Mouse (Mus musculus): ENCODE measurements around the gene Smad5. TPM values are rescaled to one million over a fixed set of nuclear protein-coding genes. Genes with fewer than 3 reads are reported as not detected.

Smad5 gene
- polyA plus RNA-seq, 1 experiment from 2014 or later: 32.0 TPM

DNA sequence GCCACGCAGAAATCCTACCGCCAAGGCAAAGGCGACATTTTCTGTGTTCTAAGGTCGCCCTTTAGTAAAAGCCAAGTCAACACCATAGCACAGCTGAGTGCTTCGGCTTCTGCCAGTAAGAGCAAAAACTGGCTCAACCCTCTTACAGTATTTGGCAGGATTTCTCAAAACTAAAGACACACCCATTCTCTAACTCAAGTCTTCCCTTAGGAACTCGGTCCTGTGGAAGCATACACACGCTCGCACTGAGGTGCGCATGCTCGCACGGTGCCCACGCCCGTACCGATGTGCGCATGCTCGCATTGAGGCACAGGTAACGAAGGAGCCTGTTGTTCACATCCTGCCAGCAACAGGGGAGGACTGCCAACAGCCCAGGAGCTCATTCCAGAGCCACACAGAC is 20.5 kb upstream of the Smad5 start:
- Histone ChIP-seq H3K9me3 (replicated peaks) (no peaks in the 10 kb centered on the region), H3K9ac (0 out of 2 replicates have a peak overlapping the region, but pooled peaks have one; percentile 12), H3K27ac (no peak overlapping the region; the same call in 1 of the 2 replicates), H3K4me3 (no peak overlapping the region), H3K27me3 (no peaks in the 10 kb centered on the region), H3K4me1 (peaks cover 23% of the 10 kb centered on the region; the same call in 1 of the 2 replicates), H3K4me2 (no peak overlapping the region), H3K36me3 (ENCODE audit: poor library complexity, severe bottlenecking) (no peaks in the 10 kb centered on the region)
- WGBS: 88% methylated on average over 17 of the region's 17 CpGs
- no peak for ATAC-seq

- H3K4me1 ChIP-seq: peaks cover 20% of the 10 kb centered on the region; the same call in 1 of the 2 replicates
- H3K27me3 ChIP-seq: no peaks in the 10 kb centered on the region
- WGBS: 83% methylated on average over 7 of the region's 7 CpGs
- H3K9ac ChIP-seq: no peak overlapping the region
- no peaks in the 10 kb centered on the region for H3K36me3 ChIP-seq (ENCODE audit: poor library complexity, severe bottlenecking)
- no peak for ATAC-seq
- no peak overlapping the region for H3K27ac ChIP-seq
- no peaks in the 10 kb centered on the region for H3K9me3 ChIP-seq (replicated peaks)
- no peak overlapping the region for H3K4me2 ChIP-seq
- no peak overlapping the region for H3K4me3 ChIP-seq
Observed at GRCm38 (mm10) chr13:56683306-56683705, 19.5 kb upstream of the Smad5 start.

- Histone ChIP-seq H3K4me2 (no peak overlapping the region), H3K9ac (no peak overlapping the region), H3K4me1 (peaks cover 8% of the 10 kb centered on the region), H3K4me3 (no peak overlapping the region), H3K36me3 (ENCODE audit: poor library complexity, severe bottlenecking) (no peaks in the 10 kb centered on the region), H3K27me3 (0 out of 2 replicates have a peak, but pooled peaks cover 3% of the 10 kb centered on the region), H3K9me3 (replicated peaks) (no peaks in the 10 kb centered on the region), H3K27ac (no peak overlapping the region)
- 71% methylated on average over 7 of the region's 7 CpGs for WGBS
- no peak for ATAC-seq
Observed at GRCm38 (mm10) chr13:56692011-56692410, 10.8 kb upstream of the Smad5 start.

DNA sequence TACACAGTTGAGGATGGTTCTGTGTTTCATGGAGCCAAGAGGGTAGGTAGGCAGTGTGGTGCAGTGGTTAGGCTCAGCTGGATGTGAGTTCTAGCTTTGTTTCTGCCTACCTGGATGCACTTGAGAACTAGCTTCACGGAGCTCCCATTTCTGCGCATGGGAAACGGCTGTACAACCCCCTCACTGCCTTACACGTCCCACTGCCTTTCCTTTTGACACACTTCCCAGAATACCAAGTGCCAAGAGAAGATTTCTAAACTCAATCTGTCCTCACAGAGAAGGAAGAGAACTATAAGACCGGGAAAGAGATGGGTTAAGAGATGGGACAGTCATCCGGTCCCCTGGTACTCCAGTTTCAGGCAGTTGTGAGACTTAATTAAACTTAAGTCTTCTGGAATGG is 10.2 kb upstream of the Smad5 start:
- Histone ChIP-seq H3K36me3 (ENCODE audit: poor library complexity, severe bottlenecking) (no peaks in the 10 kb centered on the region), H3K4me1 (peaks cover 14% of the 10 kb centered on the region), H3K9ac (no peak overlapping the region), H3K4me3 (no peak overlapping the region), H3K27me3 (0 out of 2 replicates have a peak, but pooled peaks cover 4% of the 10 kb centered on the region), H3K9me3 (replicated peaks) (no peaks in the 10 kb centered on the region), H3K27ac (no peak overlapping the region), H3K4me2 (no peak overlapping the region)
- 88% methylated on average over 6 of the region's 6 CpGs for WGBS
- ATAC-seq: no peak

- WGBS: 95% methylated on average over 5 of the region's 5 CpGs
- H3K27ac ChIP-seq: no peak overlapping the region
- H3K4me2 ChIP-seq: no peak overlapping the region
- no peak overlapping the region for H3K9ac ChIP-seq
- H3K4me3 ChIP-seq: no peak overlapping the region
- no peaks in the 10 kb centered on the region for H3K9me3 ChIP-seq (replicated peaks)
- ATAC-seq: no peak
- H3K36me3 ChIP-seq (ENCODE audit: poor library complexity, severe bottlenecking): no peaks in the 10 kb centered on the region
- H3K27me3 ChIP-seq: 0 out of 2 replicates have a peak, but pooled peaks cover 4% of the 10 kb centered on the region
- peaks cover 30% of the 10 kb centered on the region for H3K4me1 ChIP-seq
Observed at GRCm38 (mm10) chr13:56695701-56696100, 7.1 kb upstream of the Smad5 start.

DNA sequence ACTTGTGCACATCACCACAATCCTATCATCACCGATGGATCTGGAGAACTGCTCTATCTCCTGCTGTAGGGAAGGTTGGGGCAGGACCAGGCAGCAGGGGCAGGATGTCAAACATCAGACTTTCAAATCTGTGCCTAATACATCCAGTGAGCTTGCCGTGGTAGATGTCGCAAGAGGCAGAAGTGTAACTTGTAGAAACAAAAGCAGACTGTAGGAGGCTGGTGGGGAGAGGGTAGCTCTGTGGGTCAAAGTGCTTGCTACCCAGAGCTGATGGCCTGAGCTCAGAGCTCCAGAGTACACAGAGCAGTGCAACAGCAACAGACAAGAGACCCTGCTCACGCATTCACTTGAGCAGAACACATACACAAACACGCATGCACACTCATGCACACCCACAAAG is 6.1 kb upstream of the Smad5 start:
- 86% methylated on average over 5 of the region's 5 CpGs for WGBS

DNA sequence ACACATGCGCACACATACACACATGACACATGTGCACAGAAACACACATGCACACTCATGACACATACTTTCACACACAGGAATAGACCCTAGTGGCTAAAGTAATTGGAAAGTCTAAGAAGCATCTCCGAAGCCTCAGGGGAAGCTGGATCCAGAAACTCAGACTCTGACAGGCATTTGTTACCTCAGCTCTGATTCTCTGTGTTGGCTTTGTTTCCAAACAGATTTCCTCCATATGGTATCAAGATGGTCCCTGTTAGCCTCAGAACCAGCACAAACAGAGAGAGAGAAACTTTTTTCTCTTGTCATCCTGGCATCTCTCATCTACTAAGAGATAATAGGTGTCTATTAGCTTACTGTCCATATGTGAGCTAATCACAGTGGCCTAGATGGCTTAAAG is 5.6 kb upstream of the Smad5 start:
- Histone ChIP-seq H3K9ac (no peak overlapping the region), H3K9me3 (replicated peaks) (no peaks in the 10 kb centered on the region), H3K27ac (peak overlapping the region; percentile 73), H3K36me3 (ENCODE audit: poor library complexity, severe bottlenecking) (no peaks in the 10 kb centered on the region), H3K4me3 (no peak overlapping the region), H3K4me1 (peaks cover 30% of the 10 kb centered on the region), H3K4me2 (no peak overlapping the region), H3K27me3 (0 out of 2 replicates have a peak, but pooled peaks cover 4% of the 10 kb centered on the region)
- no peak for ATAC-seq
- WGBS: 93% methylated on average over 2 of the region's 2 CpGs

More for the DNA sequence above, 6.1 kb upstream of the Smad5 start:
- Histone ChIP-seq H3K4me3 (no peak overlapping the region), H3K27ac (0 out of 2 replicates have a peak overlapping the region, but pooled peaks have one; percentile 32), H3K9ac (no peak overlapping the region), H3K9me3 (replicated peaks) (no peaks in the 10 kb centered on the region), H3K4me2 (no peak overlapping the region), H3K27me3 (0 out of 2 replicates have a peak, but pooled peaks cover 4% of the 10 kb centered on the region), H3K36me3 (ENCODE audit: poor library complexity, severe bottlenecking) (no peaks in the 10 kb centered on the region), H3K4me1 (peaks cover 30% of the 10 kb centered on the region)
- no peak for ATAC-seq

- Histone ChIP-seq H3K4me3 (no peak overlapping the region), H3K27me3 (0 out of 2 replicates have a peak, but pooled peaks cover 4% of the 10 kb centered on the region), H3K4me1 (peaks cover 34% of the 10 kb centered on the region), H3K27ac (peak overlapping the region; percentile 73), H3K4me2 (peak overlapping the region; percentile 23), H3K9ac (no peak overlapping the region), H3K36me3 (ENCODE audit: poor library complexity, severe bottlenecking) (no peaks in the 10 kb centered on the region), H3K9me3 (replicated peaks) (no peaks in the 10 kb centered on the region)
- WGBS: 8% methylated on average over 9 of the region's 9 CpGs
- peak; percentile 78 for ATAC-seq
Observed at GRCm38 (mm10) chr13:56698391-56698790, 4.4 kb upstream of the Smad5 start.

DNA sequence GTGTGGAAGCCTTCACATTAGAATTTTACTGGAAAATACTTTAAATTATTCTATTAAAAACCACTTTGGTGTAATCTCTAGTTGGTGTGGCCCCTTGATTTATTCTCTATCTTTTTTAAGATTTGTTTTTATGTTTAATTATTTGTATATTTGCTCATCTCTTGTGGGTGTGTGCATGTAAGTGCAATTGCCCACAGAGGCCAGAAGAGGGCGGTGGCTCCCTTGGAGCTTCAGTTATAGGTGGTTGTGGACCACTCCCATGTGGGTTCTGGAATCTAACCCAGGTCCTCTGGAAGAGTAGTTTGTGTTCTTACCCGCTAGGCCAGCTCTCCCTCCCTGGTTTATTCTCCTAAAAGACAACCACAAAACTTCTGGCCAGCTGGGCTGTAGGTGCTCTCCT is 3.4 kb upstream of the Smad5 start:
- WGBS: 97% methylated on average over 2 of the region's 2 CpGs
- no peak overlapping the region for H3K9ac ChIP-seq
- no peak for ATAC-seq
- H3K27me3 ChIP-seq: 0 out of 2 replicates have a peak, but pooled peaks cover 4% of the 10 kb centered on the region
- H3K27ac ChIP-seq: peak overlapping the region; percentile 73; the same call in 1 of the 2 replicates
- H3K4me2 ChIP-seq: no peak overlapping the region
- no peak overlapping the region for H3K4me3 ChIP-seq
- peaks cover 34% of the 10 kb centered on the region for H3K4me1 ChIP-seq
- no peaks in the 10 kb centered on the region for H3K9me3 ChIP-seq (replicated peaks)
- H3K36me3 ChIP-seq (ENCODE audit: poor library complexity, severe bottlenecking): no peaks in the 10 kb centered on the region

DNA sequence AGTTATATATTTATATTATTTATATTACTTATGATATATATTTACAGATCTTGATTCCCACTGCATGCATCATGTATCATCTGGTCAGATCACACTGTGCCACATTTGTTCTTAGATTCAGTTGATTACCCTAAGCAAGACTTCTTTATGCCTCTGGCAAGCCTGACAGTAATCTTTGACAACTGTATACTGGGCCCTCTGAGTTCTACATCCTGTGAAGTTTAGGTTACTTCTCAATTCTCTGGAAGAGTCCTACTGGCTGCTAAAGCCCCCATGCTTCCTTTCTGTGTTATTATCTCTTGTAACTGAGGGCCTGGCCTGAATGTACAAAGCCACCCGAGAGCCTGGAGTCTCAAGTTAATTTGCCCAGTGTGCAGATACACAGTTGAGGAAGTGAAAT is 1.8 kb upstream of the Smad5 start:
- Histone ChIP-seq H3K9ac (no peak overlapping the region), H3K36me3 (ENCODE audit: poor library complexity, severe bottlenecking) (no peaks in the 10 kb centered on the region), H3K9me3 (replicated peaks) (no peaks in the 10 kb centered on the region), H3K4me1 (peaks cover 50% of the 10 kb centered on the region), H3K27ac (no peak overlapping the region), H3K4me3 (no peak overlapping the region), H3K27me3 (0 out of 2 replicates have a peak, but pooled peaks cover 4% of the 10 kb centered on the region), H3K4me2 (no peak overlapping the region)
- 74% methylated on average over 1 of the region's 1 CpGs for WGBS
- no peak for ATAC-seq

DNA sequence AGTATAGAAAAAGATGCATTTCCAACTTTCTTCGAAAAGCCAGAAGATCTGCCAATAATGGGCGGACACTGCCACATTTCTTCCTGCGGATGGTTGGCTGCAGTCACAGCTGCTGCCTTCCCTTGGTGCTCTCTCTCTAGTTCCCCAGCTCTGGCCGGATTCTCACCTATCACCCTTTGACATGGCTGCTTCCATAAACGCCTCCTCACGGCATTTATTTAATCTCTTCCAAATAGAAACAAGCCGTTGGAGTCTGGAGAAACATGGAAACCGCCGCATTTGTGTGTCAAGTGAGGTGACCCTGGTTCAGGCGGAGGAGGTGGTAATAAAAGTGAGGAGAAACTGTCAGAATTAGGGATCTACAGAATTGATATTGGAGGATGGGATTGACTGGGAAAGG is 886 bp upstream of the Smad5 start:
- no peaks in the 10 kb centered on the region for H3K36me3 ChIP-seq (ENCODE audit: poor library complexity, severe bottlenecking)
- H3K4me1 ChIP-seq: peaks cover 55% of the 10 kb centered on the region
- H3K9me3 ChIP-seq (replicated peaks): no peaks in the 10 kb centered on the region
- H3K9ac ChIP-seq: no peak overlapping the region
- H3K27ac ChIP-seq: no peak overlapping the region
- 79% methylated on average over 10 of the region's 10 CpGs for WGBS
- 0 out of 2 replicates have a peak, but pooled peaks cover 2% of the 10 kb centered on the region for H3K27me3 ChIP-seq
- no peak for ATAC-seq
- no peak overlapping the region for H3K4me2 ChIP-seq
- H3K4me3 ChIP-seq: no peak overlapping the region

GRCm38 (mm10) chr13:56703222-56703870 is 536 bp downstream of the Smad5 start:
- no peaks in the 10 kb centered on the region for H3K27me3 ChIP-seq
- peak overlapping the region; percentile 81 for H3K4me2 ChIP-seq
- ATAC-seq: peak; percentile 70
- H3K4me1 ChIP-seq: peaks cover 52% of the 10 kb centered on the region
- no peaks in the 10 kb centered on the region for H3K9me3 ChIP-seq (replicated peaks)
- peak overlapping the region; percentile 95 for H3K9ac ChIP-seq
- peak overlapping the region; percentile 98 for H3K27ac ChIP-seq
- H3K36me3 ChIP-seq (ENCODE audit: poor library complexity, severe bottlenecking): peaks cover 8% of the 10 kb centered on the region; the same call in 1 of the 2 replicates
- WGBS: under 1% methylated on average over 47 of the region's 80 CpGs
- H3K4me3 ChIP-seq: peak overlapping the region; percentile 80
